Mouse (Mus musculus) brain, embryonic 18.5 days (tissue): Measurements from ENCODE around the gene Sorcs3.

Source experiments
- DNase-seq: peaks from one replicate; pipeline ENCODE4 v3.0.0-alpha.2; 2012; ENCODE audit warnings: low read depth, low spot score

Sorcs3 gene

DNA sequence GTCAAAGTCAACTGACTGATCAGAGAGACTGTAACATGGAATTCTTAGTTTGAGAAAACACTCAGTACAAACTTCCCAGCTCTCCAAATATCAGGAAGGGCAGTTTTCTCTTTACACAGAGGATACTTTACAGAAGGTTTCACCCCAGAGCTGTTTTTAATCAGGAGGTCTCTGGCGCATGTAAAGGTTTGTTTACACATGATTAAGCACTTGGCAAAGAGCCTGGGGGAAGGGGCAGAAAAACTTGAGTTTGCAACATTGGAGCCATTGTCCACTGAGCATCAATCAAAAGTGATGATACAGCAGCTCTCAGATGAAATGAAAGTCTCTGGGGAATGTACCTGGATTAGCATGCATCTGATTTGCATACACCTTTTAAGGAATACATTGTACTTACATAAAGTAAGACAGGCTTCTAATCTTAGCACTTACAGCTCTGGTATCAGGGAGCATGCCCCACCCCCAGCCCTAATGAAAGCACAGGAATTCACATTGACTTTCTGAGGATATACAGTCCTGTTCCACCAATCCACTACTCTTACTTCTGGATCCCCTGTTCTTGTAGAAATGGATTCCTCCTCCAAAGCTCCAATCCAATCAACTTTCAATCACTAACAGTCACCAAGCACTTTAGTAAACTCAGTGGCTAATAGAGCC lies 500.6 kb downstream of the Sorcs3 start:
- no peak for DNase-seq

DNA sequence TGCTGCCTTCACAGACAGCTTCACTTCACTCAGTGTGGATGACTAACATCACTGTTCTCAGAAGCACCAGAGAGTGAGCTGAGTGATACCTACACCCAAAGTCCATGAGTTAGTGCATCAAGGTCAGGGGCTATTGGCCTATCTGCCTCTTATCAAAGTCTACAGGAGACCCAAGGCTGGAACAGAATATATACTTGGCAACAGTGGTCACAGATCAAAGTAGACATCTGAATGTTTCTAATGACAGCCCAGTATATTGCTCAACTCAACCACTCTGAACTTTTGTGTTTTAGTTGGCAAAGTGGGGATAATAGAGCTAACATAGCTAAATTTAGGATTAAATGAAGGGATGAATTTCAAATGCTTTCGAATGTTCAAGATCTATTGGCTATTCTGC lies 501.1 kb downstream of the Sorcs3 start:
- no peak for DNase-seq

DNA sequence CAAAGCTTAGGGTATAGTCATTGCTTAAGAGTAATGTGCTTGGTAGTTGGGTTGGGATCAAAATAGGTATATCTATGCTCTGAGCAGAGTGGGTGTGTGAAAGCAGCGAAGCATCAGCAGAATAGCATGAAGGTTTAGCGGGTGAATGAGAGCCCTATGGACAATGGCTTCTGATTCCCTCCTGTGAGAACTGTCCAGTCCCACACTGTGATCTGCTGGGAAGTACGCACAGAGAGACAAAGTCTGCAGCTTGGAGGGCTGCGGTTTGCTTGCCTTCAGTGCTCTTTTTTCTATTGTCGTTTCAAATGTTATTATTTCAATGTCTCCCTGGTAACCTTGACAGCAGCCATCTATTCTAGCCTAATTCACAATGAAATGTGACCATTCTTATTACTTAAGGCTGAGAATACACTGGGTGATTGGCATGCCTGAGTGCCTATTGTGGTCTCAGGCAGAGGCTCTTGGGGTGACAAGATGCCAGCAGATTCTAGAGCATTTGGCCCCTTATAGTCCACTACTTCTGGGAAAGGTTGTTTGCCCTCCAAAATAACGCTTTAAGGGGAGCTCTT lies 520.1 kb downstream of the Sorcs3 start:
- no peak for DNase-seq

DNA sequence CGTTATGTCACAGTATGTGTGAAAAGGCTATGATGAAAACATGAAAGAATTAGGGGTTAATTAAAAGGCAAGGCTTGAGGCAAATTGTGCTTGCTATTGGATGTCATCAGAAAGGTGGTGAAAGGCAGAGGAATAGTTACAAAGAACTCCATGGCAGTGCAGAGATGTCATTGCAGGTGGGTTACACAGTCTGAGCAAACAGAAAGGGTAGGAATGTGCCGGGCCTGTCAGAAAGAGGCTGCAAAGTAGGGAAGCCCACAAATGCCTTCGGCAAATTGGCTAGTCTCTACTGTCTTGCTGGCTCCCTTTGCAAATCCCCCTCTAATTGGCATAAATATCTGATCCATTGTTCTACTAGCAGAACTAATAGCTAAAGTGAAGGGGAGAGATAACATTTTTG lies 521.2 kb downstream of the Sorcs3 start:
- DNase-seq, result no peak

DNA sequence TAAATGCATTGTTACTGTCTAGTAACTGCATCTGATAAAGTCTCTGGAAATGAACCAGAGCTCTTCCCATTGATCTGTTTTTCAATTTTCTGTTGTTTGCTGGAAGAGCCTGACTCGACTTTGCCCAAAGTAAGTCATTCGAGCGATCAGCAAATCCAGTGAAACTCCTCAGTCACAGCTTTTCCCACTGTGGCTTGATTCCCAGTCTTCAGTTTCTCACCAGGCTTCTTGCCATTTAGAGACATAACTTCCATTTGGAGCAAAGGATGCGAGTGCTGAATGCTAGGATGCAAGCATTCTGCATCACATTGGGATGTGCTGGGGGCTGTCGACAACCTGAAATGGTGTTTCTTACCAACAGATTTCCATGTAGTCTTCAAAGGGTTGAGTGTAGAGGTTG lies 521.8 kb downstream of the Sorcs3 start:
- DNase-seq, result peak; percentile 42

DNA sequence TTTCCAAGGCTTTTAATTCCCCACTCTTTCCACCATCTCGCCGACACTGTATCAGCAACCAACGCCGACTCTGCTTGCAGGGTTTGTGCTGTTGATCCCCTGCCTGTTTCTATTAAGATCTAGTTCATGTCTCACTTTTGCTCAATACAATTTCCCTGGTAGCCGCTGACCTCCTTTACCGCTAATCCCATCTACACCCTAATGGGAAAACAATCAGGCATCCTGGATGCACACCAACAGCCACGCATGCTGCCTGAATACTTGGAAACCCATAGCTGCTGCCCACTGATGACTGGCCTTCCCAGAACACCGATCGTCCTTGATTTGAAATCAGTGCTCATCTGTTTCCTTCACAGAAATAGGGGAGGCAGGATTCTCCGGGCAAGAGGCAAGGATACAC lies 525.9 kb downstream of the Sorcs3 start:
- no peak for DNase-seq

DNA sequence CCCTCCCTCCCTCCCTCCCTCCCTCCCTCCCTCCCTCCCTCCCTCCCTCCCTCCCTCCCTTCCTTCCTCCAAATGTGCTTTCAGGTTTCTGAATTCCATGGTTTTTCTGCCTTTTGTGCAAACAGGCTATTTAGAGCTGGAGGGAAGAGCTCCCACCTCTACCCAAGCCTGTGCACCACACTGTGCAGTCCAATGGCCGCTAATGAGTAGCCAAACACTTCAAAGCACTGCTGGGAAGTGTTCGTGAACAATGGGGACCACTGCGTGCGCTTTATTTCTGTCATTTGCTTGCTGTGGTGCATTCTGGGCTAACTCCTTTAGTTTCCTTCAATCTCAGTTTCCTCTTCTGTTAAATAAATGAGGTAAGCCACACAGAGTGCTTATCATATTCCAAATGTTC lies 528.5 kb downstream of the Sorcs3 start:
- DNase-seq, result no peak

DNA sequence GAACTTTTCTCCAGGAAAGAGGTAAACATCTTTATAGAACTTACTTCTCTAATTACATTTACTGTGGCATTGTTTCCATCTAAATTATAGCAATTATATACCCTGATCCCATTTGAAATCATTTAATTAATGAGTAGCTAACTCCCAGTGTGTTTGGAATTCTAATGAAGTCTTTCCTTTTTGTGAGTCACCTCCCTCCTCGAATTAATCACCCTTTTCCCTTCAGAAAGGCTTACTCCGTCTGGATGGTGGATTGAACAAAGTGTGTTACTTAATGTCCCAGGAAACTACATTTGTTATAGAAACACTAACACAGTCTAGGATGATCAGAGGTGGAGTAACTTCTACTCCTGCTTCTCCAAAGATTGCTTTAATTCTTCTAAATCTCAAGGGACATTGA lies 531.7 kb downstream of the Sorcs3 start:
- DNase-seq, result no peak

DNA sequence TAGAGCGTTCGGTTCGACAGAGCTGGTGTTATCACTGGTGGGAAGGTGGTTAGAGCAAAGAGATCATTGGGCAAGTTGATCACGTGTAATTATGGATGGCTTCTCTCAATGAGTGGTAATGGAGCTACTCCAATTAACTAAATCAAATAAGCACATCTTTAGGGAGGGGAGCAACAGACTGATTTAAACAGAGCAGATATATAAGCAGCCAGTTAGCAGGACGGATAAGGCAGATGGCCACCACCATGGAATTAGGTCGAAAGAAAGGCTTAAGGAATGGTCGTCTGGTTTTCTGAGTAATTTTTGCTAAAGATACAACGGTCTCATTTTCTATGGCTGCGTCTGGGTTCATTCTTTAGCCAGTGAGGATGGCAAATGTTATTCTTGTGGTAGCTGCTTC lies 549.3 kb downstream of the Sorcs3 start:
- DNase-seq, result no peak

DNA sequence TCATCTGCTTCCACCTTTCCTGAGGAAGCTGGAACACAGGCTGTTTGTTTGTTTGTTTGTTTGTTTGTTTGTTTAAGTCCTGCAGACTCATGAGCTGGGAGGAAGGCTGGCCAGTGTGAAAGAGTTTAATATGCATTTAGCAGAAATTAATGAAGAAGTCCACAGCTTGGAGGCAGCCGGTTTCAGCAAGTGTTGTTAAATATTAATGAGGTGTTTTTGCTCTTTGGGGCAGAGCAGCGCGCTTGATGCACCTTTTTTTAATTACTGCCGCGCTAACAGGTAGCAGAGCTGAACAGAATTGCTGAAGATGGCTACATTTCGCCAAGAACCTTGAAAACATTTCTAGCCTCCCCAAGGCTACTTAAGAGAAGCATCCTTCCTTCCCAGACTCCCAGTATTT lies 551.0 kb downstream of the Sorcs3 start:
- DNase-seq, result no peak

DNA sequence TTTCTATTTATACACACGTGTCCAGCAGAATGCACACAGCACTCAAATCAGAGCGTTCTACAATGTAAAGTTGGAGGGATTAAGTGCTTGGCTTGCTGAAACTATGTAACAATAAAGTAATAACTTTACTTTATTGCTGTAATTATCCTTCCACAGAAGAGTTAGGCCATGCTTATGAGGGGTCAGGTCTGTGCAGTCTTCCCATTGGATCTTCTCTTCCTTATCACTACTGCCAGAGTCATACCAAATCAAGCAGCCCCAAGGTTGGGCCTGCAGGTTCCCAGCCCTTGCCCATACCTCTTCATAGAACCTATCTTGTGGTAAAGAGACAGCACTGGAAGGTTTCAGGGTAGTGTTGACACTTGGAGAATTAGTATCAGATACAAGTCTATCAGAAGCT lies 560.7 kb downstream of the Sorcs3 start:
- no peak for DNase-seq

DNA sequence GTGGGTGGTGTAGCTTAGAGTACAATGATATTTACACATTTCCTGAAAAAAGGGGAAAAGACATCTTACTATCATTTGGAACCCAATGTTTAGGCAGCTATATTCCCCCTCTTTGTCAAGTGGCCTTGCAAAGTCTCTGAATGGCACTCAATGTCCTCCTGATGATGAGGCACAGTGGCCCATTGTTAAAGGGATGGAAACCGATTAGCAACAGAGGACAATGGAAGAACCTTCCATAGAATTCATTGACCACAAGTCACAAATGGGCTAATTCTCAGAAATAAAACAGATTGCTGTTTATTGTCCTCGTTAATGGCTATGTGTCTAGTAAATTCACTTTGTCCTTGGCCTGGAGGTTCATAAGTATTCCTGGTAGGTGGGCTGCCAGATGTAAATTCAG lies 565.7 kb downstream of the Sorcs3 start:
- DNase-seq, result no peak

DNA sequence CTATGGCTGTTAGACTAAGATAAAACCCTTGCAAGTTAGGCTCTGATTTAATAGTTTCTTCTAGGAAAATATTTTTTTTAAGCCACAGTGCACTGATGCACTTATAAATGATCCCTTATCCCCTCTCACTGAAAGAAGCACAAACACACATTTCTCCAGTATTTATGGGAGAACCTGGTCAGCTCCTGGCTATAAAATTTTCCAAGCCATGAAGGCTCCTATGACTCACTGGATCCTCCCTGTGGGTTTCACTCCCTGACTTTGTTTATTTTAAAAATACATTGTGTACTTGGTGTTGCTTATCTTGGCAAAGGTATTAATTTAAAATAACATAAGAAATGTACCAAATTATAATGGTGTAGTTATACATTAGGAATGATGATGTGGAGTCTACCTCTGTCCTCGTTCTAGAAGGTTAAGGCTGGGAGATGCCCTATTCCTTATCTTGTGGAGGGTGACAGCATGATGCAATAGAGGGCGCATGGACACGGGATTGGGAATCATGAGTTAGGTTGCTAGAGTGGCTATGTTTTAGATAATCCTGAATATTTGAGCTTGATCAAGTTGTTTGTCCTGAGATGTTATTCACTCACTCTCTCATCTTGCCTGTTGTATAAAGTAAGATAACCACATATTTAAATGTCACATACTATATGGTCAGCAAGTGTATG lies 573.4 kb downstream of the Sorcs3 start:
- no peak for DNase-seq

DNA sequence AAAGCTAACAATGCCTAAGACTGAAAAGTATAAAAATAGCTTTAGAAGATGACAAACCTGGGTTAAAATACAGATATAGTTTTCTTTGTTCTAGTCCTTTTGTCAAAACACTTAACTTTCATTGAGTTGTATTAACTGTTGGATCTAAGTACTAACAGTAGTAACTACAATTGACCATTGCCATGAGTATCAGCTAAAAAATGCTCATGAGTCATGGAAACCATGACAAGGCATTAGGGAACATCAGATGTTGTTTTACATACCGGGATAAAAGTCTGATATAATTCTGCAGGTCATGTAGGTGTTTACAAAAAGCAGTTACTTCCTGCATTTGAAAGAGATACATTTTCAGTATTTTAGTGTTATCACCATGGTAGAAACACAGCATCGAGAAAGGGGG lies 575.0 kb downstream of the Sorcs3 start:
- DNase-seq, result no peak

DNA sequence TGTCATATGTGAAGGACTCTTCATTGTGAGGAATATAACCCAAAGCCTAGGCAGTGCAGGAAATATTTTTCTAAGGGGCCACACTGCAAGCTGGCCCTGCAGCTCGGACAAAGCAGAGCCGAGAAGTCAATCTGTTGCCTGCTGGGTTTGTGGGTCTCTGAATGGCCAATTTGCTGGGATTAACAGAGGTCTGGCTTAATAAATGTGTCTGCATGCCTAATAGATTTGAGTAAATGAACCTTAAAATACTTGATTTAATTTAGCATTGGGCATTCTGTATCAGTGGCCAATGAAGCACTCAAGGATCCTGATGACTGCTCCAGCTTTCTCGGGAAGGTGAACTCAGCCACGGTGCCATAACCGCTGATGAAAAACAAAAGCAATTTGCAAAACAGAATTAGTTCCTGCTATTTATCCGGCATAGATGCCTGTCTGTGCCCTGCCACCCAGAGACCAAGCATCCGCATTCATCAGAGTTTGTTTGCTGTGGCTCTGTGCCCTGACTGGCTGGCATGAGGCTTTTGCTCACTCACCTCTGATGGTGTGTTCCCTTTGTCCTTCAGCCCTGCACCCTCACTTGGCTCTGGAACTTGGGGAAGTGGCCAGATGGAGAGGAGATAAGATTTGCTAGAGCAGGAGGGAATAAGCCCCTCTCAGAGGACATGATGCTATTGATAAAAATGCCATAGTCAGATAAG lies 576.3 kb downstream of the Sorcs3 start:
- DNase-seq, result no peak

DNA sequence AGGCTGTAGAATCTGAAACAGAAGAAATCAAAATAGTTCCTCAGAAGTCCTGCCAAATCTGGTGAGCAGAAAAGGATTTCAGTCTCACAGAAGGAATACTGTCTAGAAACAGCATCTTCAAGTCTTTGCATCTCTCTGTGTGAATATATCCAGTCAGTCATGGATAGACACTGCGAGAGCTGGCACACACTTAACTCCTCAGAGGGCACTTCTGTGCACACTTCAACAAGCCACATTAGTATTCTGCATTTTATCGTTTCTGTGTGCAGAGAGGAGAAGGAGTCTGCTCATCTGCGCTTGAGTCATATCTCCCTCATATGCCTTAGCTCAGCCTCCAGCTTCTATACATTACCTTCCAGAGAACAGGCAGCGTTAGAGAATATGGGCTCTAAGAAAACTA lies 581.4 kb downstream of the Sorcs3 start:
- no peak for DNase-seq

DNA sequence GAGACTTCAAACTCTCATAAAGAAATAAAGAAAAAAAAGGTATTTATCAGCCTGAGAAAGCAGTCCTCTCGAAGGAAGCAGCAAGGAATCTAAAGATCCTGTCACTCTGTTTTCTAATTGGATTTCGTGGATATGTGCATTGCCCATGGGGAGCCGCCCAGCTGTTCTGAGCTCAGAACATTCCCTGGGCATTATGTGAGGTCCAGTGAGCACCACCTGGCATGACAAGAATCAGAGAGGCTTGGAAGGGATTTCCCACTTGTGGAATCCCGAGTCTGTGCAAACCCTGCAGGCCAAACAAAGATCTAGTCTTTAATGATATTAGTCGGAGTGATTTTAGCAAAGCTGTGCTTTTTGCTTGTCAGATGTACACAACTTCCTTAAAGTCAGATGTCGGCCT lies 598.7 kb downstream of the Sorcs3 start:
- no peak for DNase-seq

DNA sequence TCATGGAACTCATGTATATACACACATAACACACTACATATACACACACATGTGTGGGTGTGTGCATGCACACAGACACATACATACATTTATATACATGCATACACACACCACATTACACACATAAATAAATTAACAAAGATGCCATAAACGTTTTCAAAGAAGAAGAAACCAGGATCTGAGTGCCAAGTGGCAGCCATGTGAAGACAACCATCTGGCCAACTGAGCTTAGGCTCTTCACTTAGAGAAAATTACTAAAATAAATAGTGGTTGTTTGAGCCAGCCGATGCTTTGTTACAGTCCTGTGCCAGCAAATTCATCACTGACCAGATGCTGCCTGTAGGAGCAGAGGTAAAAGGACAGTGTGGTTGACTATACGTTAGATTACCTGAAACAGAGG lies 605.7 kb downstream of the Sorcs3 start:
- DNase-seq, result no peak

DNA sequence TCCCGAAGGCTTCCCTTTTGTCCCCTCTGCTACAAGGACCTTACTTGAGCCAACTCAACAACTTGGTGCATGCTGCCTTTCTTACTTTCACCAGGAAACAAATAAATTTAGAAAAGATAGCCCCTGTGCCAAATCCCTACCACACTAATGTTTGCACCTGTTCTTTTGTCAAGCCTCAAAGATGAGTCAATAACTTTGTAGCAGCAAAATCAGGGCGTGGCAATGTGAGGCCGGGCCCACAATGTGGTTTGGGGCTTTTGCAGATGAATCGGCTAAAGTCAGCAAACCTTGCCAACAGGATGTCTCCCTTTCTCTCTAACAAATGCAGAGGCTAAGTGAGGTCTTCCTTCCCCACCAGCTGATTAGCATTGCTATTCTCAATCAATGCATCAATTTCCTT lies 608.0 kb downstream of the Sorcs3 start:
- DNase-seq, result no peak

DNA sequence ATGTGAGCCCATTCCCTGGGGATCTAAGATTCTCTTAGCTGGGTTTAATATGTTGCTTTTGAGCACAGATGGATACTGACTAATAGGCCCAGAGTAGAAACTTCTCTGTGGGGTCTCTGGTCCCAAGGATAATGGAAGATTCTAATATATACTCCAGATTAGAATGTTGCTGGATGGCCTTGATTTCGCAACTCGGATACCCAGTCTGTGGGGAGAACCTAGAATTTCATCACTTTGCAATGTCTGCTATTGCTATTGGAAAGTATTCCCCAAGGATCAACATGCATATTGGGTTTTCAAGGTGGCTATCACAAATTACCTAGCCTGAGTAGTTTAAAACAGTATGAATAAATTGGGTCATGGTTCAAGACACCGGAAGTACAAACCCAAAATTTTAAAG lies 609.2 kb downstream of the Sorcs3 start:
- no peak for DNase-seq

DNA sequence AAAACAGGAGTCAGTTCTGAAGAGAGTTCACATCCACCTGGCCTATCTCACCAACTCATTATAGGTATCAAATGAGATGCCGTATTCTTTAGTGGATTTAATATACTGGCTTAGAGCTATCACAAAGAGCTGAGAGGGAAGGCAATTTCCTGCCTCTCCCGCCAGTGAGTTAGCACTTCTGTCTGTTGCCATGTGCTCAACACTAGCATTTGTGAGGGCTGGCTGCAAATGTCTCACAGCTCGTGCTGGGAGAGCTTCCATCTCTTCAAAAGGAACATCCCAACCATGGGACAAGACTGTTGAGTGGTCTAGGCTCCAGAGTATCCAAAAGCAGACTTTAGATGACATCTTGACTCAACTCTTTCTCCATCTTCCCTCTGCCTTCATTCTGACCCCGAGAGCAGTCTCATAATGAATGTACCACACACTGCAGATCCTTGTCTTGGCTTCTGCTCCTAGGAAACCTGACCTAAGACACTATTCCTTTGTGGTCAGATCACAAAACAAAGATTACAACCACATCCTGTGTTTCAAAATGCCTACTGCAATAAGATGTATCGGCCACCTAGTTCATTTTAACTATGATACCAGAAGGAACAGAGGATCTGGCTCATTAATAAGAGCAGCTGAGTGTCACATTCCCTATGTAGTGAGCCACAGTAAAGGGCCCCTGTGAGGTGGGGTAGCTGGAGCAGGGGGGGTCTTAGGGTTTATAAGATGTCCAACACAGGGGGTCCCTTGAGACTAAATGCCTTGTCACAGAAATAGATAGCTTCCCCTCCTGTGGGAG lies 614.9 kb downstream of the Sorcs3 start:
- DNase-seq, result no peak

DNA sequence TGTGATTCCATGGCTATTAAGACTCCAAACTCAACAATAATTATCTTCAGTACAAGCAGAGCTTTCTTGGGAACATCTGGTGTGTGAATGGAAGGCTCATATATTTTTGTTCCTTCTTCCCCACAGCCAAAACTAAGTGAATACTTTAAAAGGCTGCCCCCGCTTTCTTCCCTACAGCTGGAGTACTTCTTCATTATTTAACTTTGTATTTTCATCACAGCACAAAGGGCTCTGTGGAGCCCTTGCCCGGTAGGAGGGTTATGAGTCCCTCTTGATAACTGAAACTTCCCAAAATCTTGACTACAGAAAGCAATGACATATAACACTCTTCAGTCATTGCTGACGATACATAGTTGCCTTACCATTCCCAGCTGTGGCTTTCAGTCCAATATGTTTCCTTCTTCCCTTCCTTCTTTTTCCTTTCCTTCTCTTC lies 615.5 kb downstream of the Sorcs3 start:
- DNase-seq, result no peak
